ENCODE assay signal across 8 mouse cellular contexts in the genomic region with DNA sequence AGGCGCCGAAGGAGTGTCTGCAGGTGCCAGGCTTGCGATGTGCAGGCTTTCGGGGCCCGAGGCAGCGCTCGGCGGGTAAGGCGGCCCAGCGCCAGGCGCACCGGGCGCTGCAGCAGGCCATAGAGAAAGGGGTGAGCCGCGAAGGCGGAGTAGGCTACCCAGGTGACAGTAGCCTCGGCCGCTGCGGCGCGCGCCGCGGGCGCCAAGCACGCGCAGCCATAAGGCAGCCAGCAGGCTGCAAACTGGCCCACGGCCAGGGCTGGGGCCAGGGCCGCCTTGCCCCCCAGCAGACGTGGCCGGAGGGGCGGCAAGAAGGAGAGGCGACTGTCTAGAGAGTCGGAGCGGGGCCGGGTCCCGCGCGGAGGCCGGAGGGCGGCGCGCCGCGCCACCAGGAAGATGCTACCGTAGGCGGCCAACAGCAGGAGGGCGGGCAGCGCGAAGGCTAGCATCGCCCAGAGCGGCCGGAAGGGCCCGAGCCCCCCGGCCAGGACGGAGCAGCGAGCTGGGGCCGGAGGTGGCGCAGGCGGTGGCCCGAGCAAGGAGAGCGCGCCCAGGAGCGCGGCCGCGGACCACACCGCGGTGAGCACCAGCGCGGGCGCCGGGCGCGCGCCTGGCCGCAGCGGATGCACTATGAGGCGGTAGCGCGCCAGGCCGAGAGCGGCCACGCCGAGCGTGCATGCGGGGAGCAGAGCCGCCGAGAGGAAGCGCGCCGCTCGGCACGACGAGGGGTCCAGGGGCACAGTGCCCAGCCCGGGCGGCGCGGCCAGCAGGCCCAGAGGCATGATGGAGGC. TPM values are rescaled to one million over a fixed set of nuclear protein-coding genes. Genes with fewer than 3 reads are reported as not detected.
DNase-seq lines count a peak whose midpoint lies in the region; TF ChIP-seq lines count a peak whose summit lies in the region.

No protein-coding gene starts in this region.

- H3K79me2 ChIP-seq in liver, adult 2 months (ENCODE audit: control insufficient read depth, insufficient read depth, low read length) = no peaks in the 10 kb centered on the region

- H3K9ac ChIP-seq in liver, adult 2 months (ENCODE audit: low read depth, low read length) = peak overlapping the region; percentile 37; the same call in 1 of the 2 replicates

- no peak for TF ChIP-seq CTCF in spleen, adult 2 months (IDR thresholded peaks at IDR 0.05; ENCODE audit: extremely low read depth, insufficient read depth, insufficient read length, insufficient replicate concordance)
- TF ChIP-seq CTCF in liver, adult 2 months (IDR thresholded peaks at IDR 0.05; ENCODE audit: low read depth, low read length) = no peak

- peaks cover 6% of the 10 kb centered on the region; the same call in 1 of the 2 replicates for H3K27me3 ChIP-seq in spleen, adult 2 months (ENCODE audit: control insufficient read depth, insufficient read depth, low read length)
- H3K27me3 ChIP-seq in liver, adult 2 months (ENCODE audit: control insufficient read depth, insufficient read depth, low read length) = no peaks in the 10 kb centered on the region

- WGBS in spleen, adult 2 months = 4% methylated on average over 93 of the region's 99 CpGs
- 5% methylated on average over 97 of the region's 99 CpGs for WGBS in liver, adult 2 months

- peak overlapping the region; percentile 49 for H3K4me3 ChIP-seq in spleen, adult 2 months (ENCODE audit: extremely low read depth, insufficient read depth, insufficient read length)
- peak overlapping the region; percentile 42; the same call in 1 of the 2 replicates for H3K4me3 ChIP-seq in liver, adult 2 months (ENCODE audit: insufficient read depth, low read depth, low read length)

- TF ChIP-seq POLR2A in spleen, adult 2 months (IDR thresholded peaks at IDR 0.05; ENCODE audit: low read depth, low read length) = no peak
- no peak for TF ChIP-seq POLR2A in liver, adult 2 months (IDR thresholded peaks at IDR 0.05; ENCODE audit: extremely low read depth, insufficient read depth, low read length)

- DNase-seq in spleen, adult 2 months (ENCODE audit: low read depth in 1 of 2, low spot score in 2 of 2) = no peak
- no peak for DNase-seq in spleen, postnatal 36 days (ENCODE audit: low spot score in 2 of 2)
- DNase-seq in cerebellum, postnatal 14 days = peak; percentile 92 to 93
- peak; percentile 62 for DNase-seq in gastrocnemius, postnatal 25 days
- peak; percentile 45 for DNase-seq in kidney, adult 9 months
- no peak for DNase-seq in liver, adult 2 months (ENCODE audit: extremely low read depth, low read depth, low spot score)
- peak; percentile 37 to 40 for DNase-seq in natural killer cell, adult 2 months (ENCODE audit: low spot score in 2 of 2)
- DNase-seq in urinary bladder, postnatal 36 days (ENCODE audit: low spot score in 2 of 2) = no peak

- H3K36me3 ChIP-seq in spleen, adult 2 months (ENCODE audit: control insufficient read depth, insufficient read depth, low read length) = no peaks in the 10 kb centered on the region
- H3K36me3 ChIP-seq in liver, adult 2 months (ENCODE audit: control insufficient read depth, insufficient read depth, low read length) = no peaks in the 10 kb centered on the region; the same call in 1 of the 2 replicates

- H3K4me1 ChIP-seq in spleen, adult 2 months (ENCODE audit: control insufficient read depth, insufficient read depth, insufficient read length) = peaks cover 12% of the 10 kb centered on the region
- peaks cover 2% of the 10 kb centered on the region; the same call in 1 of the 2 replicates for H3K4me1 ChIP-seq in liver, adult 2 months (ENCODE audit: control insufficient read depth, insufficient read depth, low read length)

- no peak overlapping the region for H3K27ac ChIP-seq in spleen, adult 2 months (ENCODE audit: insufficient read depth, low read length)
- H3K27ac ChIP-seq in liver, adult 2 months (replicated peaks; ENCODE audit: insufficient read depth, low read depth, low read length) = no peak overlapping the region

RNA-seq across cellular contexts. Expression of gene Gpr62, which starts 0.8 kb away (rescaled TPM):
- polyA plus RNA-seq in spleen, adult 2 months (2012; rRNA removed) = 0.28 and 0.66 TPM in 2 replicates
- under 1 TPM in 1 of 2 experiments, not detected in 1; 0.18 TPM for total RNA-seq in gastrocnemius, postnatal 25 days (2021)
- total RNA-seq in liver, adult 2 months (2014; rRNA removed) = not detected in 2 replicates
- not detected in 2 replicates for polyA plus RNA-seq in liver, adult 2 months (2012; rRNA removed)

RNA-seq across cellular contexts. Expression of gene Rrp9, which starts 10.8 kb away (rescaled TPM):
- 33.9 and 36.8 TPM in 2 replicates for polyA plus RNA-seq in spleen, adult 2 months (2012; rRNA removed)
- 10 to 100 TPM; 17.1 to 18.7 TPM for total RNA-seq in gastrocnemius, postnatal 25 days (2021)
- total RNA-seq in liver, adult 2 months (2014; rRNA removed) = 7.8 and 9.3 TPM in 2 replicates
- 12.4 and 16.0 TPM in 2 replicates for polyA plus RNA-seq in liver, adult 2 months (2012; rRNA removed)

RNA-seq across cellular contexts. Expression of gene Parp3, which starts 11.8 kb away (rescaled TPM):
- 43.3 and 57.9 TPM in 2 replicates for polyA plus RNA-seq in spleen, adult 2 months (2012; rRNA removed)
- total RNA-seq in gastrocnemius, postnatal 25 days (2021) = 10 to 100 TPM; 54.3 to 90.0 TPM
- 14.0 and 19.4 TPM in 2 replicates for total RNA-seq in liver, adult 2 months (2014; rRNA removed)
- polyA plus RNA-seq in liver, adult 2 months (2012; rRNA removed) = 23.0 and 23.3 TPM in 2 replicates

RNA-seq across cellular contexts. Expression of gene Pcbp4, which starts 11.9 kb away (rescaled TPM):
- polyA plus RNA-seq in spleen, adult 2 months (2012; rRNA removed) = 15.8 and 22.4 TPM in 2 replicates
- 10 to 100 TPM; 54.6 to 59.7 TPM for total RNA-seq in gastrocnemius, postnatal 25 days (2021)
- 15.9 and 22.2 TPM in 2 replicates for total RNA-seq in liver, adult 2 months (2014; rRNA removed)
- 43.3 and 52.5 TPM in 2 replicates for polyA plus RNA-seq in liver, adult 2 months (2012; rRNA removed)

RNA-seq across cellular contexts. Expression of gene Abhd14a, which starts 17.5 kb away (rescaled TPM):
- 11.5 and 12.7 TPM in 2 replicates for polyA plus RNA-seq in spleen, adult 2 months (2012; rRNA removed)
- 10 to 100 TPM; 14.7 to 18.3 TPM for total RNA-seq in gastrocnemius, postnatal 25 days (2021)
- total RNA-seq in liver, adult 2 months (2014; rRNA removed) = 8.2 and 10.4 TPM in 2 replicates
- polyA plus RNA-seq in liver, adult 2 months (2012; rRNA removed) = 22.7 and 24.4 TPM in 2 replicates

Comparison
In these comparisons a context has a peak if more than half of its experiments do, and no peak if none do; other contexts are left out.
1. DNase-seq: peak in cerebellum, postnatal 14 days (2 of 2), gastrocnemius, postnatal 25 days (single experiment), kidney, adult 9 months (single experiment) and natural killer cell, adult 2 months (2 of 2); none in spleen, adult 2 months (0 of 2), spleen, postnatal 36 days (0 of 2), liver, adult 2 months (single experiment) and urinary bladder, postnatal 36 days (0 of 2).